Mouse (Mus musculus): ENCODE results near the gene Mpped1.

Mpped1 gene

GRCm38 (mm10) chr15:83894261-83894660 lies 115.0 kb downstream of the Mpped1 start:
- DNase-seq = no peak

DNA sequence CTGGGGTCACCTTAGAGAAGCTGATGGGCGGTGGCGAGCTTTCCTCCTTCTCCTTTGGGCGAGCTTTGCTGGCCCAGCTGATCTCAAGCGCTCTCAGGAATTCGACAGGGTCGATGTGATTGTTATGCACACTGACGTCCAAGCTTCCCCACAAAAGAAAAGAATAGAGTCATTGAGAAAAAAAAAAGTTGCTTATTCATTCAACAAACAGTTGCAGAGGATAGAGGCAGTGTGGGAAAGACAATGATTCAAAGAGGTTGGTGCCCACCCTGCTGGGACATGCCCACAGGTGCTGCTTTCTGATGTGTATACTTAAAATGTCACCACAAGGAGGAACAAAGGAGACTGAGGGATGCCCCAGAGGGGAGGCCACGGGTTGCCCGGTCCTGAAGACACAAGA lies 116.7 kb downstream of the Mpped1 start:
- no peak for DNase-seq

DNA sequence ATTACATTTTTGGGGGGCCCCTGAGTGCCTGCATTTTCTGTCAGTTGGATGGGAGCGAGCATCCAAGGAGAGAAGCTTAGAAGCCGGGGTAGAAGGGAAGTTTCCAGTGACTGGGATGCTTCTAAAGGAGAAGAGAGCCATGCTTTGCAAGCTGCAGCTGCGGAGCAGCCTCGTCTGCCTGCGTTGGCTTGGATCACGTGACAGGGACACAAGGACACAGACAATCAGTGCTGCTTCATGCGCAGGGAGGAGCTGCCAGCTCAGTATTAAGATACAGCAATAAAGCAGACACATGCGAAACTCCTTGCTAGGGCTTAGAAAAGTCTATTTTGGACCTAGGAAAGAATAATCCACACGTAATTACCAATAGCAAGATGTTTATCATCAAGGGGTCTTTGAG lies 118.0 kb downstream of the Mpped1 start:
- DNase-seq = no peak

GRCm38 (mm10) chr15:83906472-83906871 lies 127.2 kb downstream of the Mpped1 start:
- DNase-seq = no peak
